Mouse (Mus musculus): ENCODE measurements around the gene Lat2.

Lat2 gene

GRCm38 (mm10) chr5:134571730-134572507 is 42.9 kb downstream of the Lat2 start:
- DNase-seq (ENCODE audit: low read depth, low spot score) = peak; percentile 68

GRCm38 (mm10) chr5:134568964-134569491 is 45.8 kb downstream of the Lat2 start:
- DNase-seq (ENCODE audit: low read depth, low spot score) = no peak

DNA sequence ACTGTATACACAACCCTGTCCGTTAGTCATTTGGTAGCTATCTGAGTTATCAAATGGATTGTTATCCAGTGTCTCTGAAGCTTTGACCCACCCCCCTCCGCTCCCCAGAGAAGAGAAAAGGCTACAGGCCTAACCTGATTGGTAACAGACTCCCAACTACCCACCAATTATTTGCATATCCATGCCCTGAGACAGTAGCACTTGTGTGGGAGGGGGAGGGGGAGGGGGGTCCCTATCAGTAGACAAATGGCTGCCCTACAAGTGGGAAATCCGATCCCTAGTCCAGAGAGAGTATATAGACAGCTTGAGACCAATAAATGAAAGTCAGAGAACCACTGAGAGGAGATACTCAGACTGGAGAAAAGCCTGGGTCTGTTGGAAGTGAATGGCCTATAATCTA is 46.8 kb downstream of the Lat2 start:
- no peak for DNase-seq (ENCODE audit: low read depth, low spot score)

DNA sequence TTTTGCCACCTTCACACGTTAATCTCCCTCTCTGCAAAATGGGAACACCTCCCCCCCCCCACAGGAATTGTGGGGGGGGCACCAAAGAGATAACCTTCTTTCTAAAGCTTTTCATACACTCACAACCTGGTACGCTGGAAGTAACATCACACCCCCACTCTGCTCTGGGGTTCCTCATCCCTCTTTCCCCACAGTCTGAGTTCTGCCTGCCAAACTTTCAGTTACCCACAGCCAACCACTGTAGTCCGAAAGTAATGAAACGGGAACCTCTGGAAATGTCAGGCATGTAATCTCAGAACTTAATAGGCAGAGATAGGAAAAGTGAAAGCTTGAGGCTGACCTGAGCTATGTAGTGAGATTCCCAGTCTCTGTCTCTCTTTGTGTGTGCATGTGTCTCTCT is 47.4 kb downstream of the Lat2 start:
- DNase-seq (ENCODE audit: low read depth, low spot score) = no peak

- no peak for DNase-seq (ENCODE audit: low read depth, low spot score)
Measured at GRCm38 (mm10) chr5:134565696-134566095, 49.1 kb downstream of the Lat2 start.

GRCm38 (mm10) chr5:134564272-134564671 is 50.6 kb downstream of the Lat2 start:
- DNase-seq (ENCODE audit: low read depth, low spot score) = no peak

DNA sequence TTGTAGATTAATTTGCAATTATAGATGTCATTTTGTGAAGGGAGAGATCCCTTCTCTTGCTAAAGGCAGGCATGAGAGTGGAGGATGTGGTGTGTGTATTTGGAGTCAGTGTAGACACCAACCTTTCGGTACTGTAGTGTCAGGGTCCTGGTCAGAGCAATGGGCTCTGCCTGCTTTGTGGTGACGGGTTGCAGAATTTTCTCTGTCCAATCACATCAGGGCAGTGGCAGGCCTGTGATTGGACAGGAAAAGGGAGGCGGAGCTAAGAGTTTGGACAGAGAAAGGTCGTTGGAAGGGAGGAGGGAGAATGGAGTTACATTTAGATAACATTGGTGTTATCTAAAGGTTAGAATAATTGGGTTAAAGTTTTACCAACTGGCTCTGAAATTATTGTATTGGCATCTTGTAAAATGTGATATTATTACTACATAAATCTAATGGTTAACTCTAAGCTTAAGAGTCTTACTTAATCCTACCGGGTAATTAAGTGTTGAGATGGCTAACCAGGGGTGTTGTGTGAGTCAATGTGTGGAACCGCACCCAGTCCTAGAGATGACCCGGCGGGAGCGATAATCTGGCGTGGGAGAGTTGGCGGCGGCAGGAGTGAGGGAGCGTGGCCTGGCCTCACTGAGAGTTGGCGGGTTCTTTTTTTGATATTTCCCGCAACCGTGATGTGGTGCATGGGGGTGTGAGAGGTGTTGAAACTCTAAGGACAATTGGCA is 54.2 kb downstream of the Lat2 start:
- no peak for DNase-seq (ENCODE audit: low read depth, low spot score)

- no peak for DNase-seq (ENCODE audit: low read depth, low spot score)
Measured at GRCm38 (mm10) chr5:134560071-134560449, 54.8 kb downstream of the Lat2 start, which contains the start of gene Syna. TSS of gene Syna (minus strand) at chr5:134560171.

DNA sequence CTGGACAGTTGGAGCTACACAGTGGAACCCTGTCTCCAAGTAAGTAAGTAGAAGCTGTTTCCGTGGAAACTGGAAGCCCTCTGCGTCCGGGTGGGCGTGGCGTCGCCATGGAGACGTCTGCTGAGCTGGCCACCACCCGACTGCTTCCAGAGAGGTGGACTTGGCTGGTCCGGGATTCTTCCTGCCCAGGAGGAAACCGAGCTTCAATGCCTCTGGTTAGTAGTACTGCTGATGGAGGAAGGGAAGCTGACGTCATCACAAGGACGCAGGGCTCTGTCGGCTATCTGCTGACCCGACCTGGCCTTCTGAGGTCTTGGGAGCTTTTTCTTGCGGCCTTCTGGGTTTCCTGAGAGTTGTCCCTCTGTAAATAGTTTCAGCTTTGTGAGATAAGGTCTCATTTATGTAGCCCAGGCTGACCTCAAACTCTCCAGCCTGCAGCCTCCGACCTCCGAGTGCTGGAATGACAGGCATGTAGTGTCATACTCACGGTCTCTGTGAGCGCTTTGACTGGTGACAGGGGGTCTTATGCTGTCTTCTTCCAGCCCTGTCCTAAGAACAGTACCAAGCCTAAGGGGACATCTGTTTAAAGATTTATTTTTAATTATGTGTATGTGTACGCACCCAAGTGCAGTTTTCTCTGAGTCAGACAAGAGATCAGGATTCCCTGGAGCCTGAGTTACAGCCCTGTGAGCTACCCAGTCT is 59.2 kb downstream of the Lat2 start:
- DNase-seq (ENCODE audit: low read depth, low spot score) = no peak

DNA sequence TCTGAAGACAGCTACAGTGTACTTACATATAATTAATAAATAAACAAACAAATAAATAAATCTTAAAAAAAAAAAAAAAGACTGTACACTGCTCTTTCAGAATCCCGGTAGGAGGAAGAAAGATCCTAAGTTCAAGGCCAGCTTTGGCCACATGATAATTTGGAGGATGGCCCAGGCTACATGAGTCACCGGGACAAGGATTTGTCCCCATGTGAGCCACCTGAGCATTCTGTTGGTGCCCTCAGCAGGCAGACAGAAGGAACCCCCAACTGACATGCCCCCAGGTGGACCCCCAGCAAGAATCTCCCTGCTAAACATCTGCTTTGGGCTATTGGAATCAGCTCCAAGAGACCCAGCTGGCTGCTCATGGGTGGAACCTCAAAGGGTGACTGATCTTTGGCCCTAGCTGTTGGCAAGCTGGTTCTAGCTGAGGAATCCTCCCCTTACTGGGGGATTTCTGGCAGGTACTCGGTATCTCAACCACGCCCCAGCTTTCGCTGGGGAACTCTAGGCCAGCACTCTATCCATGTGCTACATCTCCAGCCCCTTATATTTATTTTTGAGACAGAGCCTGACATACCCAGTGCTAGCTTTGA is 60.8 kb downstream of the Lat2 start:
- DNase-seq (ENCODE audit: low read depth, low spot score) = no peak

DNA sequence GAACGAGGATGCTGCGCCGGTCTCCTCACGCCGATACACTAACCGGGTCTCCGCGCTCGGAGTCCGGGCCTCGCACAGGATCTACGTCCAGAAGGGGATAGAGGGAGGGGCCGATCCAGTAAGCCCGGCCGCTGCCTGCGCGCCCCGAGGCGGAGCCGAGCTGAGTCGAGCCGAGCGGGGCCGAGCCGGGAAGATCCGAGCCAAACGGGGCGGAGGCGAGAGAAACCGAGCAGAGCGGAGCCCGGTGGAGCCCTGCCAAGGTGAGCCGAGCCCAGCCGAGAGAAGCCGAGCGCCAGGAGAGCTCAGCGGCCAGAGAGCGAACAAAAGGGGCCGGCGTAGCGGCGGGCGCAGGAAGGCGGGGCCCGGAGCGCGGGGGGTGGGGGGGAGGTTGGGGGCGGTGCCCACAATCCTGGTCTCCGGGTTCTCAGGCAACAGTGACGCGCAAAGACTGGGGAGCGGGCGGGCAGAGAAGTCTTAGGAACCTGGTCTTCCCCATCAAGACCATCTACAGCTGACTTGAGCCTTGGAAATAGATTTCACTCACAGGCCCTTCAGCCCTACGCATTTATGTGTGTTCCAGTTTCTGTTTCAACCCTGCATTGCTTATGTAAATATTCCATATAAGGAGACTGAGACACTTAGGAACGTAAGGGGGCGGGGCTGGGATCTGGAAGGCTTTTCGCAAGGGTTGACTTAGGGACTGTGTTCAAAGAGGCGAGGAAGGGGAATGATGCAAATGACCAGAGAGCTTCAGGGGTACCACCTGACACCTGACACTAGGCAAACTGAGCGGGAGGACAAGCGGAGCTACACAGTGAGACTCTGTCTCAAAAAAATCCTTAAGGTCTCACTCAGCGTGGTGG is 62.5 kb downstream of the Lat2 start, which contains the start of gene Clip2:
Clip2 (minus strand) TSS at position 325 of the 863 bp plus-strand sequence.
- DNase-seq (ENCODE audit: low read depth, low spot score) = peak; percentile 92

DNA sequence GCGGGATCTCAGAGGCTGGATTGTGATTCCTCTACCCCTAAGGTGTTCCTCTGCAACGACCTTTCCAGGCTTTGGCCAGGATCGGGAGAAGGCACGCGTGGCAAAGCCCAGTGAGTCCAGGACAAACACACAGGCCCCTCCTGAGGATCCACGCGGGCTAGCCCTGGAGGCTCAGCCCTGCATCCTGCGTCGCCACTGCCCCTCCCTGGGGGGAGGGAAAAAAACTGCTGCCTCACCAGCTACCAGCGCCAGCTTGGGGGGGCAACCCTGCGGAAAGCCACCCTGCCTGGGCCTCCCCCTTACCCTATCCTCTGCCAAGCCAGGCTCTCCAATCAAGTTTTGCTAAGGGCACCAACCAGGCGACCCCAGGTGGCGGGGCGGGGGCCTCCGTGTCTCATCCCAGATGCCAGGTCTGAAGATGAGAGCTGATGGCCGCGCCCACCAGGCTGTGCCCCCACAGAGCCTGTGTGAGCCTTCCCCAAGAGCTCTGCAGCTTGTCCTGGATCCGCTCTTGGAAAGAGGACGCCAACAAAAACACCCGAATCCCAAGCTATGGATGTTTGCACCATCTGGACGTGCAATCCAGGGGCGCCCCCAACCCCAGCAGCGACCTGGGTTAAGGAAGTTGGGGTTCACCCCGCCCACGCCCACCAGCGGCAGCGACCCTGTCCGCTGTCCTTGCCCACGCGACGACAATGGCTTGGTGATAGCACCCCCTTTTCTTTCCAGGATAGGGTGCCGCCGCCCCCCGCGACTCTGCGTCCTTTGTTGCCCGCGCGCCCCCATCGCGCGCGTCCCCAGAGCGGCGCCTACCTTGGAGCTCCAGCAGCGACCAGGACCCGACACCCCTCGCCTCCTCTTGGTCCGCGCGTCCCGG is 63.4 kb downstream of the Lat2 start:
- peak; percentile 32 for DNase-seq (ENCODE audit: low read depth, low spot score)

- DNase-seq (ENCODE audit: low read depth, low spot score) = peak; percentile 24
Measured at GRCm38 (mm10) chr5:134550836-134551232, 64.0 kb downstream of the Lat2 start.
